ENCODE assay signal across 13 mouse cellular contexts in genomic region chr8:46480533-46480900, GRCm38 (mm10). TPM values are rescaled to one million over a fixed set of nuclear protein-coding genes. Genes with fewer than 3 reads are reported as not detected.
DNase-seq lines count a peak whose midpoint lies in the region; ATAC-seq and TF ChIP-seq lines count a peak whose summit lies in the region.
"Had no signal": no experiment of that assay in that cellular context is flagged by ENCODE, and none has a peak within 500 bp of the region (broad histone marks: within the 10 kb centered on the region; RNA-seq: fewer than 3 reads in every experiment).

No protein-coding gene starts in this region.

- ATAC-seq in heart, embryonic 15.5 days (replicated peaks; ENCODE audit: insufficient number of reproducible peaks, insufficient read depth, low FRiP score, low read depth), result no peak
- no peak for ATAC-seq in G1E (ENCODE audit: extremely low read depth, insufficient number of reproducible peaks, low FRiP score, poor library complexity, severe bottlenecking)
- no peak for ATAC-seq in liver, embryonic 15.5 days (ENCODE audit: insufficient read depth)

- DNase-seq in heart, postnatal 4 days, result no peak
- no peak for DNase-seq in G1E (ENCODE audit: low spot score)
- no peak for DNase-seq in embryo, embryonic 11 days
- DNase-seq in hindbrain, embryonic 10.5 days (ENCODE audit: low spot score), result no peak
- DNase-seq: adrenal gland, adult 8-10 months; thymus, adult 18-20 months had no signal

- peaks cover 29% of the 10 kb centered on the region for H3K4me1 ChIP-seq in heart, embryonic 15.5 days (replicated peaks)
- peaks cover 78% of the 10 kb centered on the region for H3K4me1 ChIP-seq in G1E (ENCODE audit: insufficient read depth, low read depth, low read length)
- H3K4me1 ChIP-seq in brown adipose tissue, adult 24 weeks (ENCODE audit: control insufficient read depth, insufficient read depth, insufficient read length, low read length), result peaks cover 17% of the 10 kb centered on the region
- H3K4me1 ChIP-seq in liver, embryonic 15.5 days (replicated peaks), result peaks cover 77% of the 10 kb centered on the region
- H3K4me1 ChIP-seq in hindbrain, embryonic 10.5 days (replicated peaks), result peaks cover 15% of the 10 kb centered on the region; the same call in 1 of the 2 replicates

- 0 out of 2 replicates have a peak overlapping the region, but pooled peaks have one; percentile 21 for H3K4me2 ChIP-seq in heart, embryonic 15.5 days
- H3K4me2 ChIP-seq in liver, embryonic 15.5 days, result 0 out of 2 replicates have a peak overlapping the region, but pooled peaks have one; percentile 18
- H3K4me2 ChIP-seq: hindbrain, embryonic 15.5 days had no signal

- no peaks in the 10 kb centered on the region for H3K27me3 ChIP-seq in heart, embryonic 15.5 days
- H3K27me3 ChIP-seq in G1E (ENCODE audit: insufficient read depth, low read length), result no peaks in the 10 kb centered on the region
- H3K27me3 ChIP-seq in liver, embryonic 15.5 days, result no peaks in the 10 kb centered on the region
- no peaks in the 10 kb centered on the region for H3K27me3 ChIP-seq in hindbrain, embryonic 10.5 days (ENCODE audit: insufficient read depth, poor library complexity, severe bottlenecking)
- H3K27me3 ChIP-seq: CH12.LX; hindbrain, embryonic 15.5 days had no signal

- no peaks in the 10 kb centered on the region for H3K9me3 ChIP-seq in heart, embryonic 15.5 days (replicated peaks)
- no peaks in the 10 kb centered on the region for H3K9me3 ChIP-seq in G1E (replicated peaks)
- H3K9me3 ChIP-seq in liver, embryonic 15.5 days (replicated peaks), result no peaks in the 10 kb centered on the region
- H3K9me3 ChIP-seq in hindbrain, embryonic 10.5 days, result no peaks in the 10 kb centered on the region
- H3K9me3 ChIP-seq: forebrain, embryonic 10.5 days; hindbrain, embryonic 15.5 days had no signal

- TF ChIP-seq CTCF in G1E (IDR thresholded peaks at IDR 0.05; ENCODE audit: low read depth, low read length), result no peak

- H3K9ac ChIP-seq in heart, embryonic 15.5 days, result peak overlapping the region; percentile 4; the same call in 1 of the 2 replicates
- no peak overlapping the region for H3K9ac ChIP-seq in liver, embryonic 15.5 days
- H3K9ac ChIP-seq: hindbrain, embryonic 15.5 days had no signal

- 48% methylated on average over 6 of the region's 6 CpGs for WGBS in heart, embryonic 15.5 days
- WGBS in liver, embryonic 15.5 days (ENCODE audit: insufficient replicate concordance), result 49% methylated on average over 6 of the region's 6 CpGs
- 77% methylated on average over 6 of the region's 6 CpGs for WGBS in hindbrain, embryonic 10.5 days

- no peaks in the 10 kb centered on the region for H3K36me3 ChIP-seq in heart, embryonic 15.5 days
- peaks cover 78% of the 10 kb centered on the region for H3K36me3 ChIP-seq in G1E (replicated peaks)
- H3K36me3 ChIP-seq in liver, embryonic 15.5 days (replicated peaks), result peaks cover 20% of the 10 kb centered on the region
- H3K36me3 ChIP-seq in hindbrain, embryonic 10.5 days, result no peaks in the 10 kb centered on the region
- H3K36me3 ChIP-seq: forebrain, embryonic 10.5 days; hindbrain, embryonic 15.5 days had no signal

- H3K27ac ChIP-seq in heart, embryonic 15.5 days, result peak overlapping the region; percentile 64
- no peak overlapping the region for H3K27ac ChIP-seq in brown adipose tissue, adult 24 weeks (replicated peaks; ENCODE audit: low read depth, low read length)
- H3K27ac ChIP-seq in liver, embryonic 15.5 days (replicated peaks), result peak overlapping the region; percentile 70
- H3K27ac ChIP-seq in hindbrain, embryonic 10.5 days, result no peak overlapping the region
- H3K27ac ChIP-seq: forebrain, embryonic 10.5 days; hindbrain, embryonic 15.5 days; layer of hippocampus, adult 2 months had no signal

- H3K4me3 ChIP-seq in heart, embryonic 15.5 days, result no peak overlapping the region
- H3K4me3 ChIP-seq in G1E (ENCODE audit: low read depth, low read length), result peak overlapping the region; percentile 15; the same call in 1 of the 2 replicates
- peak overlapping the region; percentile 45 for H3K4me3 ChIP-seq in brown adipose tissue, adult 24 weeks (ENCODE audit: insufficient read depth, low read depth, low read length)
- H3K4me3 ChIP-seq in liver, embryonic 15.5 days (replicated peaks), result no peak overlapping the region
- no peak overlapping the region for H3K4me3 ChIP-seq in hindbrain, embryonic 10.5 days
- H3K4me3 ChIP-seq: forebrain, embryonic 10.5 days; hindbrain, embryonic 15.5 days; layer of hippocampus, adult 2 months had no signal

RNA-seq across cellular contexts. Expression of gene Acsl1, which starts 9.7 kb away (rescaled TPM):
- 53.7 and 59.9 TPM in 2 replicates for polyA plus RNA-seq in heart, embryonic 15.5 days (2015; fragmentation: Nextera tagmentation; extraction: Ambion mirVana)
- 100 to 1,000 TPM; 639 to 652 TPM for total RNA-seq in heart, postnatal 4 days (2021)
- 143 and 149 TPM in 2 replicates for total RNA-seq in G1E (2014; fragmentation: Nextera tagmentation)
- 48.6 and 55.0 TPM in 2 replicates for total RNA-seq in G1E (2017)
- 19.4 and 27.0 TPM in 2 replicates for polyA plus RNA-seq in G1E (2012)
- polyA plus RNA-seq in brown adipose tissue, adult 24 weeks (2012; ENCODE audit: insufficient read depth, insufficient read length, missing spikeins), result 734 and 1,073 TPM in 2 replicates
- polyA plus RNA-seq in liver, embryonic 15.5 days (2015; fragmentation: Nextera tagmentation; extraction: Ambion mirVana), result 106 and 125 TPM in 2 replicates
- 7.3 and 9.8 TPM in 2 replicates for polyA plus RNA-seq in hindbrain, embryonic 10.5 days (2016; fragmentation: Nextera tagmentation; extraction: Ambion mirVana)

Comparison
In these comparisons a context has a peak if more than half of its experiments do, and no peak if none do; other contexts are left out.
1. H3K27ac ChIP-seq: peak in heart, embryonic 15.5 days (single experiment) and liver, embryonic 15.5 days (single experiment); none in brown adipose tissue, adult 24 weeks (single experiment) and hindbrain, embryonic 10.5 days (single experiment).
2. H3K4me3 ChIP-seq: peak in G1E (single experiment) and brown adipose tissue, adult 24 weeks (single experiment); none in heart, embryonic 15.5 days (single experiment), liver, embryonic 15.5 days (single experiment) and hindbrain, embryonic 10.5 days (single experiment).